Mouse (Mus musculus) left cerebral cortex, adult 11 months (tissue): ENCODE data around the gene Got2.
"Not testable (repeated sequence)": the region's sequence is repeated elsewhere in the genome, so short reads cannot be mapped to it uniquely, and the experiment has no call there.

ENCODE experiments used
- DNase-seq: peaks from one replicate; pipeline ENCODE4 v3.0.0; 2022; ENCODE audit warnings: low spot score

Gene Got2

GRCm38 (mm10) chr8:95864851-95865250 lies 23.5 kb downstream of the Got2 start:
- DNase-seq = not testable (repeated sequence)

- DNase-seq = not testable (repeated sequence)
These were observed 24.4 kb downstream of the Got2 start for GRCm38 (mm10) chr8:95863761-95864440.

GRCm38 (mm10) chr8:95854174-95854573 lies 34.2 kb downstream of the Got2 start:
- DNase-seq = no peak

- DNase-seq = peak; percentile 83
These were observed 35.1 kb downstream of the Got2 start, which contains the start of gene Slc38a7 for GRCm38 (mm10) chr8:95853102-95853843. TSS of gene Slc38a7 (minus strand) at chr8:95853539.

- DNase-seq = no peak
These were observed 36.1 kb downstream of the Got2 start for GRCm38 (mm10) chr8:95852290-95852689.

GRCm38 (mm10) chr8:95850326-95850725 lies 38.0 kb downstream of the Got2 start:
- no peak for DNase-seq

- DNase-seq = no peak
These were observed 39.4 kb downstream of the Got2 start for GRCm38 (mm10) chr8:95848734-95849464.

- DNase-seq = no peak
These were observed 40.2 kb downstream of the Got2 start for GRCm38 (mm10) chr8:95848061-95848551.

GRCm38 (mm10) chr8:95845026-95845425 lies 43.3 kb downstream of the Got2 start:
- no peak for DNase-seq

GRCm38 (mm10) chr8:95843968-95844367 lies 44.4 kb downstream of the Got2 start:
- no peak for DNase-seq

GRCm38 (mm10) chr8:95841436-95841835 lies 46.9 kb downstream of the Got2 start:
- no peak for DNase-seq

- no peak for DNase-seq
These were observed 49.1 kb downstream of the Got2 start for GRCm38 (mm10) chr8:95839289-95839688.

- DNase-seq = no peak
These were observed 51.1 kb downstream of the Got2 start for GRCm38 (mm10) chr8:95837266-95837665.

- no peak for DNase-seq
These were observed 52.5 kb downstream of the Got2 start for GRCm38 (mm10) chr8:95835891-95836290.

- no peak for DNase-seq
These were observed 54.8 kb downstream of the Got2 start for GRCm38 (mm10) chr8:95833435-95833984.

- peak; percentile 72 for DNase-seq
These were observed 55.5 kb downstream of the Got2 start for GRCm38 (mm10) chr8:95832603-95833434.

- no peak for DNase-seq
These were observed 58.2 kb downstream of the Got2 start for GRCm38 (mm10) chr8:95830144-95830543.

- DNase-seq = not testable (repeated sequence)
These were observed 63.2 kb downstream of the Got2 start, which contains the start of gene Sap18b for GRCm38 (mm10) chr8:95825162-95825561. TSS of gene Sap18b (plus strand) at chr8:95825346.

GRCm38 (mm10) chr8:95822699-95823098 lies 65.6 kb downstream of the Got2 start:
- DNase-seq = no peak

GRCm38 (mm10) chr8:95822096-95822495 lies 66.3 kb downstream of the Got2 start:
- no peak for DNase-seq

- DNase-seq = no peak
These were observed 67.1 kb downstream of the Got2 start for GRCm38 (mm10) chr8:95821266-95821665.
